Mouse (Mus musculus) small intestine, adult 2 months (tissue): ENCODE measurements around the gene Txn2. TPM values are rescaled to one million over a fixed set of nuclear protein-coding genes. Genes with fewer than 3 reads are reported as not detected.

Experiments used
- H3K27ac ChIP-seq: fragments of 200-500 bp; 2 replicates; pipeline ENCODE4 v1.5.1; 2012; ENCODE audit warnings: low read depth, low read length, control low read depth, inconsistent platforms; ENCODE audit not compliant: insufficient read depth
- H3K27me3 ChIP-seq: fragments of 200-500 bp; 2 replicates; pipeline ENCODE4 v1.6.1; 2012; ENCODE audit warnings: mild to moderate bottlenecking, moderate library complexity, low read length, inconsistent platforms; ENCODE audit not compliant: control insufficient read depth, insufficient read depth
- H3K36me3 ChIP-seq: fragments of 200-500 bp; 2 replicates; pipeline ENCODE4 v1.6.1; 2012; ENCODE audit warnings: mild to moderate bottlenecking, low read length, control low read depth, inconsistent platforms; ENCODE audit not compliant: control insufficient read depth, insufficient read depth
- H3K4me1 ChIP-seq: fragments of 200-500 bp; 2 replicates; pipeline ENCODE4 v1.6.1; 2012; ENCODE audit warnings: low read length, inconsistent platforms, mixed read lengths; ENCODE audit not compliant: control insufficient read depth, insufficient read depth, insufficient read length
- H3K4me3 ChIP-seq: fragments of 200-500 bp; 2 replicates; pipeline ENCODE4 v1.5.1; 2012; ENCODE audit warnings: low read depth, mild to moderate bottlenecking, control low read depth, inconsistent platforms, low read length, moderate library complexity
- CTCF ChIP-seq: fragments of 200-500 bp; IDR thresholded peaks from 2 replicates; pipeline ENCODE4 v1.5.1; 2012; ENCODE audit warnings: low read depth, mild to moderate bottlenecking, control low read depth, inconsistent platforms, low read length, moderate library complexity, mixed read lengths; ENCODE audit not compliant: insufficient replicate concordance, insufficient read length; ENCODE audit errors: extremely low read depth
- POLR2A ChIP-seq: fragments of 200-500 bp; IDR thresholded peaks from 2 replicates; pipeline ENCODE4 v1.6.1; 2012; ENCODE audit warnings: low read depth, mild to moderate bottlenecking, control low read depth, inconsistent platforms, low read length, moderate library complexity
- WGBS: fragments of 180-500 bp; shearing (Covaris S2); methylation state at CpG from one replicate; pipeline ENCODE4 v1.1.7; 2018; 5-methylcytosine and 5-hydroxymethylcytosine counted together
- polyA plus RNA-seq: library from polyadenylated mRNA; depleted of rRNA; stranded (reverse); fragments of >200 nt; gene quantifications from 2 replicates; pipeline ENCODE4 v1.2.3, GENCODE M21; 2012

Gene Txn2
- polyA plus RNA-seq, 1 experiment, result 222 TPM

DNA sequence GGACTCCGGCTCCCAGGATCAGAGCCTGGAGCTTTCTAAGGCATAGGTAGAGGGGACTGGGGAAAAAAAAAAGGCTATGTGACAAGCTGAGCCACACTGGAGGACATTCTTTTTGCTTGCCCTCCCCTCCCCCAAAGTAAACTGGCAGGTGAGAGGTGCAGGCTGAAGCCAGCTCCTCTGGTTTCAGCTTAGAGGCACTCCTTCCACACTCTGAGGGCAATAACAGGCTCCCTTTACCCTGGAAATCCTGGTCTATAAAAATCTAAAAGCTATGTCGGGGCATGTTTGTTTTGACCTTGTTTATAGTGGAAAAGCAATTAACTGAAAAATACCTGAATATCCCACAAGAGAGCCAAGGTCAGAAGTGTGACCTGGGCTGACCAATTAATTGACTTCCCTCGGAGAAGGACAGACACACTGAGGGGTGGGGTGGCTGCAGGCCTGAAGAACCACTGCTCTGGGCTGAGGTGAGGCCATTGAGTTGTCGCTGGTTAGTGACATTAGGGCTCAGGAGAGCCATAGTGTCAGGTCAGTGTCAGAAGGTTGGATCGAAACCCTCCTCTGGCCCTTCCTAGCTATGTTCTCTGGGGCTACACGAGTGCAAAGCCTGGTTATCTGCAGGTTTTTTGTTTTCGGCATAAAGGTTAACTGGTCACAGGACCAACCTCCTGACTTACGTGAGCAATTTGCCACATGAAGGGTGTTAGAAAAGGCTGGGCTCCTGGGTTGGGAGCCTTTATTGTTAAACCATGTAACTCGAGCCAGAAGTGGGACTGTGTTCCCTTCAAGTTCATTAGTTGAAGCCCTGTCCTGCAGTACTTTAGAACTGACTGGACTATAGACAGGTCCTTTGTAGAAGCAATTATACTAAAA is 20.9 kb downstream of the Txn2 start:
- H3K36me3 ChIP-seq, result no peaks in the 10 kb centered on the region
- H3K27ac ChIP-seq, result no peak overlapping the region
- H3K4me1 ChIP-seq, result peaks cover 37% of the 10 kb centered on the region
- no peak overlapping the region for H3K4me3 ChIP-seq
- H3K27me3 ChIP-seq, result no peaks in the 10 kb centered on the region
- TF ChIP-seq CTCF (no peak), POLR2A (no peak)
- 45% methylated on average over 9 of the region's 9 CpGs for WGBS

DNA sequence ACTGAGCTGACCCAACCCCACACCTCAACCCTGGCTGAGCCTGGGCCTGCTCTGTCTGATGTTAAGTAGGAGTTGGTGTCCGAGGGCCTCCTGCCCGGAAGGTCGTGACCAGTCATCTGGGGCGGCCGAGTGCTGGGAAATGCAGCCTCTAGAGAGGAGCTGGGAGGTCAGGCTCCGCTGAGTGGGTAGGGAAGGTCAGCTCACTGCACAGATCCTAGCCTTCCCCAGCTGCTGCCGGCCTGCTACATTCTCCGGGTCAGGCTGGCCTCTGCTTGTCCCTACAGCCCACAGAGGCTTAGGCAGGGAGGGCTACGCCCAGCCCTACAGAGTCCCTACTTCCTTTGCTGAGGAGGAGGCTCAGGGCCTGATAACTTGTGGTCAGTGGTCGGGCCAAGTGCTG is 22.3 kb downstream of the Txn2 start:
- peaks cover 29% of the 10 kb centered on the region for H3K4me1 ChIP-seq
- peak overlapping the region; percentile 75 for H3K27ac ChIP-seq
- H3K4me3 ChIP-seq, result no peak overlapping the region
- no peak for TF ChIP-seq POLR2A
- TF ChIP-seq CTCF, result no peak
- no peaks in the 10 kb centered on the region for H3K27me3 ChIP-seq
- WGBS, result 87% methylated on average over 10 of the region's 10 CpGs
- no peaks in the 10 kb centered on the region for H3K36me3 ChIP-seq

DNA sequence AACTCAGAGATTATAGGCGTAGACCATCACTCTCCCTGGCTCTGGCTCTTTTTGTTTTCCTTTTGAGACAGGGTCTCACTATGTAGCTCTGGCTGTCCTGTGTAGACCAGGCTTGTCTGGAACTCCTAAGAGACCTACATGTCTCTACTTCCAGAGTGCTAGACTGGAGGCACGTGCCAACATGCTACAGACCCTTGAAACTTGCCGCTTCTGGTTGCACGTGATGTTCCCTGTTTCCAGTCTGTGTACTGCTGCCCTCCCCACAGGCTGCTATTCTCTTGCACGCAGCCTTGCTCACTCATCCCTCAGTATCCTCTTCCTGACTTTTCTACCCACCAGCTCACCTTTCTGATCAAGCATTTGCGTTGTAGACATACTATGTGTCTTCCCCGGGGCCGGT is 22.7 kb downstream of the Txn2 start:
- Histone ChIP-seq H3K27ac (peak overlapping the region; percentile 75), H3K4me1 (peaks cover 26% of the 10 kb centered on the region), H3K36me3 (no peaks in the 10 kb centered on the region), H3K27me3 (no peaks in the 10 kb centered on the region), H3K4me3 (no peak overlapping the region)
- TF ChIP-seq CTCF (no peak), POLR2A (no peak)
- 83% methylated on average over 8 of the region's 8 CpGs for WGBS

- Histone ChIP-seq H3K27ac (peak overlapping the region; percentile 77), H3K36me3 (no peaks in the 10 kb centered on the region), H3K4me3 (peak overlapping the region; percentile 51), H3K4me1 (peaks cover 22% of the 10 kb centered on the region), H3K27me3 (no peaks in the 10 kb centered on the region)
- 29% methylated on average over 26 of the region's 26 CpGs for WGBS
- 0 out of 2 replicates have a peak, but pooled peaks have one; percentile 34 for TF ChIP-seq POLR2A
- TF ChIP-seq CTCF, result no peak
Measured at GRCm38 (mm10) chr15:77905275-77905970, 23.4 kb downstream of the Txn2 start.

DNA sequence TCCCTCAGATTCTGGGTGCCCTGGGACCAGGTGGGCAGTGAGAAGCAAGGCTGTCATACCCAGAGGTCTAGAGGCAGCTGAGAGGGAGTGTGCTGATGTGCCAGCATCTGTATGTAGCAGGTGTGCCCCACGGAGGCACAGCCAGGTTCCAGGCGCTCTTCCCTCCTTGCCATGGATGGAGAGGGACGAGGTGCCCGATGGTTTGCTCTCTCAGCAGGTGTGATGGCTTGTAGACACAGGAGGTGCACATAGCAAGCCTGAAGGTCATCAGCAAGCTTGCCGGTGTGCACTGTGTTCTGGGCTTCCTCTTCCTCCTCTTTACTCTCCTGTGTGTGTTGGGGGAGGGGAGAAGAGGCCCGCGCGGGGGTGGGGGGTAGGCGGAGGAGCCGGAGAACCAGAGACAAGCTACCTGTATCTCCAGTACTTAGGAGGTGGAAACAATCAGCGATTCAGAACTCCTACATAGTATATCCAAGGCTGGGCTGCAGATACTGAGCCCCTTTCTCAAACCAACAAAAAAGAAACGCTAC is 24.4 kb downstream of the Txn2 start:
- 39% methylated on average over 12 of the region's 12 CpGs for WGBS
- no peaks in the 10 kb centered on the region for H3K36me3 ChIP-seq
- H3K4me3 ChIP-seq, result no peak overlapping the region
- TF ChIP-seq POLR2A (no peak), CTCF (no peak)
- no peaks in the 10 kb centered on the region for H3K27me3 ChIP-seq
- H3K4me1 ChIP-seq, result peaks cover 22% of the 10 kb centered on the region
- no peak overlapping the region; the same call in 1 of the 2 replicates for H3K27ac ChIP-seq

DNA sequence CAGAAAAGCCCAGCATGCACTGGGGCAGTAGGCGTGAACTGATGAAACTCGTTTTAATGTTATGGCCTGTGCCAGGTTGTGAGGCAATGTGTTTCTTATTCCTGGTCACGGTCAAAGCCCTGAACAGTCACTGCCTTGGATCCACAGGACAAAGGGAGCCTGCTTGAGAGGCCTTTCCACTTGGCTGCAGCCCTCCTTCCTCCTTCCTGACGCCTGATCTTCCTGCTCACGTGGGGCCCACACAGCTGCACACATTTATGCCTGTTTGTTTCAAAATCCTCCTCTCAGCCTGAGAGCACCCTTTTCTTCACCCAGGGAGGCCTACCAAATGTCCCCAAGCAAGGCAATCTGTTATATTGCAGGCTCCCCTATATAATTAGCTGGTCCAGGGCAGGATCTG is 25.6 kb downstream of the Txn2 start:
- H3K36me3 ChIP-seq, result no peaks in the 10 kb centered on the region
- no peaks in the 10 kb centered on the region for H3K27me3 ChIP-seq
- H3K27ac ChIP-seq, result no peak overlapping the region
- peaks cover 22% of the 10 kb centered on the region for H3K4me1 ChIP-seq
- WGBS, result 51% methylated on average over 5 of the region's 5 CpGs
- no peak for TF ChIP-seq CTCF
- no peak for TF ChIP-seq POLR2A
- H3K4me3 ChIP-seq, result no peak overlapping the region

- H3K27ac ChIP-seq, result no peak overlapping the region
- no peaks in the 10 kb centered on the region for H3K36me3 ChIP-seq
- no peaks in the 10 kb centered on the region for H3K27me3 ChIP-seq
- 75% methylated on average over 13 of the region's 14 CpGs for WGBS
- no peak for TF ChIP-seq POLR2A
- TF ChIP-seq CTCF, result no peak
- H3K4me3 ChIP-seq, result no peak overlapping the region
- H3K4me1 ChIP-seq, result no peaks in the 10 kb centered on the region; the same call in 1 of the 2 replicates
Measured at GRCm38 (mm10) chr15:77894926-77895325, 33.9 kb downstream of the Txn2 start.
